Mouse (Mus musculus) intestine, postnatal 0 days (tissue): ENCODE data around the gene Lsm10. TPM values are rescaled to one million over a fixed set of nuclear protein-coding genes. Genes with fewer than 3 reads are reported as not detected.
A peak's percentile ranks its signal among the peaks of the same experiment; 100 is the strongest.

Source experiments
- ATAC-seq: fragments of 200-750 bp; cut with Nextera tagmentation; 2 replicates; pipeline ENCODE4 v1.8.0; 2017; ENCODE audit warnings: mild to moderate bottlenecking, moderate TSS enrichment, moderate library complexity
- H3K27ac ChIP-seq: fragments of 300-500 bp; sonication (generic); 2 replicates; pipeline ENCODE4 v1.5.1; 2014; ENCODE audit warnings: mild to moderate bottlenecking, low read depth, low read length, moderate library complexity
- H3K27me3 ChIP-seq: fragments of 300-500 bp; sonication (generic); replicated peaks from 2 replicates; pipeline ENCODE4 v1.6.1; 2014; ENCODE audit warnings: low read length, mixed read lengths; ENCODE audit not compliant: control insufficient read depth, insufficient read depth
- H3K36me3 ChIP-seq: fragments of 300-500 bp; sonication (generic); 2 replicates; pipeline ENCODE4 v1.6.1; 2014; ENCODE audit warnings: mild to moderate bottlenecking, moderate library complexity; ENCODE audit not compliant: control insufficient read depth, insufficient read depth
- H3K4me1 ChIP-seq: fragments of 300-500 bp; sonication (generic); replicated peaks from 2 replicates; pipeline ENCODE4 v1.6.1; 2014; ENCODE audit warnings: antibody characterized with exemption, low read length, mixed read lengths; ENCODE audit not compliant: control insufficient read depth, insufficient read depth
- H3K4me2 ChIP-seq: fragments of 300-500 bp; sonication (generic); replicated peaks from 2 replicates; pipeline ENCODE4 v1.6.1; 2014; ENCODE audit warnings: low read depth, mild to moderate bottlenecking, moderate library complexity
- H3K4me3 ChIP-seq: fragments of 300-500 bp; sonication (generic); 2 replicates; pipeline ENCODE4 v1.5.1; 2014; ENCODE audit warnings: low read depth, low read length
- H3K9ac ChIP-seq: fragments of 300-500 bp; sonication (generic); 2 replicates; pipeline ENCODE4 v1.6.1; 2014; ENCODE audit warnings: mild to moderate bottlenecking, low read depth, low read length
- H3K9me3 ChIP-seq: fragments of 300-500 bp; sonication (generic); 2 replicates; pipeline ENCODE4 v1.6.1; 2016; ENCODE audit warnings: mixed run types; ENCODE audit not compliant: control insufficient read depth
- CTCF ChIP-seq: sonication (generic); IDR thresholded peaks from 2 replicates; pipeline ENCODE4 v1.5.1; 2016; ENCODE audit warnings: low read depth, mild to moderate bottlenecking, control low read depth, antibody characterized with exemption, moderate library complexity
- WGBS: fragments of 180-500 bp; shearing (Covaris S2); extraction: QIAGEN DNeasy Blood & Tissue Kit; methylation state at CpG from one replicate; pipeline ENCODE4 v1.1.7; 2014; 5-methylcytosine and 5-hydroxymethylcytosine counted together
- polyA plus RNA-seq: library from polyadenylated mRNA; unstranded; fragments of >200 nt; fragmentation: Nextera tagmentation; extraction: Ambion mirVana; gene quantifications from 2 replicates; pipeline ENCODE4 v1.2.1, GENCODE M21; 2015

The Lsm10 gene
- polyA plus RNA-seq, 1 experiment from 2014 or later, result 49.0 TPM

- peak overlapping the region; percentile 45 for H3K9ac ChIP-seq
- ATAC-seq, result no peak
- H3K9me3 ChIP-seq, result no peaks in the 10 kb centered on the region
- WGBS, result 41% methylated on average over 7 of the region's 7 CpGs
- H3K36me3 ChIP-seq, result peaks cover 11% of the 10 kb centered on the region; the same call in 1 of the 2 replicates
- H3K27ac ChIP-seq, result peak overlapping the region; percentile 89
- peak overlapping the region; percentile 71 for H3K4me2 ChIP-seq
- 0 out of 2 replicates have a peak overlapping the region, but pooled peaks have one; percentile 98 for H3K4me3 ChIP-seq
- TF ChIP-seq CTCF, result no peak
- no peaks in the 10 kb centered on the region for H3K27me3 ChIP-seq
- H3K4me1 ChIP-seq, result peaks cover 9% of the 10 kb centered on the region; the same call in 1 of the 2 replicates
These were observed 5.8 kb downstream of the Lsm10 start for GRCm38 (mm10) chr4:126102061-126102841.

- no peak for TF ChIP-seq CTCF
- under 1% methylated on average over 15 of the region's 15 CpGs for whole genome bisulfite sequencing
These were observed 6.7 kb downstream of the Lsm10 start for GRCm38 (mm10) chr4:126103057-126103581.

GRCm38 (mm10) chr4:126103590-126104068 is 7.2 kb downstream of the Lsm10 start, which contains the start of gene Stk40:
TSS of gene Stk40 (plus strand) at chr4:126103957.
- H3K9ac ChIP-seq, result peak within 1 kb of the TSS; percentile 92
- no peaks in the 10 kb centered on the region for H3K9me3 ChIP-seq
- peak; percentile 82 for TF ChIP-seq CTCF
- H3K36me3 ChIP-seq, result 0 out of 2 replicates have a peak, but pooled peaks cover under 1% of the 10 kb centered on the region
- WGBS, result 0% methylated on average over 25 of the region's 34 CpGs
- peak within 1 kb of the TSS; percentile 89 for H3K27ac ChIP-seq
- ATAC-seq, result peak; percentile 93
- H3K4me1 ChIP-seq, result peaks cover 7% of the 10 kb centered on the region
- H3K4me3 ChIP-seq, result peak within 1 kb of the TSS; percentile 98
- H3K4me2 ChIP-seq, result peak within 1 kb of the TSS; percentile 71
- H3K27me3 ChIP-seq, result no peaks in the 10 kb centered on the region

More at GRCm38 (mm10) chr4:126103057-126103581, 6.7 kb downstream of the Lsm10 start:
- H3K9ac ChIP-seq, result peak overlapping the region; percentile 45
- peak overlapping the region; percentile 71 for H3K4me2 ChIP-seq
- peak; percentile 87 for ATAC-seq
- H3K9me3 ChIP-seq, result no peaks in the 10 kb centered on the region
- H3K36me3 ChIP-seq, result peaks cover 6% of the 10 kb centered on the region; the same call in 1 of the 2 replicates
- peaks cover 7% of the 10 kb centered on the region for H3K4me1 ChIP-seq
- H3K27me3 ChIP-seq, result no peaks in the 10 kb centered on the region
- H3K27ac ChIP-seq, result peak overlapping the region; percentile 89
- peak overlapping the region; percentile 98 for H3K4me3 ChIP-seq

- H3K4me3 ChIP-seq, result peak overlapping the region; percentile 98
- peak overlapping the region; percentile 71 for H3K4me2 ChIP-seq
- 2% methylated on average over 34 of the region's 34 CpGs for WGBS
- peak; percentile 34 for ATAC-seq
- H3K4me1 ChIP-seq, result peaks cover 14% of the 10 kb centered on the region
- no peaks in the 10 kb centered on the region for H3K27me3 ChIP-seq
- no peaks in the 10 kb centered on the region for H3K9me3 ChIP-seq
- peak overlapping the region; percentile 89 for H3K27ac ChIP-seq
- no peak for TF ChIP-seq CTCF
- peak overlapping the region; percentile 92 for H3K9ac ChIP-seq
- H3K36me3 ChIP-seq, result no peaks in the 10 kb centered on the region
These were observed 8.0 kb downstream of the Lsm10 start for GRCm38 (mm10) chr4:126104261-126105075.

GRCm38 (mm10) chr4:126105131-126105783 is 8.8 kb downstream of the Lsm10 start:
- peak overlapping the region; percentile 98 for H3K4me3 ChIP-seq

More at GRCm38 (mm10) chr4:126105131-126105783, 8.8 kb downstream of the Lsm10 start:
- H3K27me3 ChIP-seq, result no peaks in the 10 kb centered on the region
- ATAC-seq, result no peak
- no peak overlapping the region; the same call in 1 of the 2 replicates for H3K27ac ChIP-seq
- TF ChIP-seq CTCF, result no peak
- WGBS, result 64% methylated on average over 7 of the region's 7 CpGs
- H3K9me3 ChIP-seq, result no peaks in the 10 kb centered on the region
- H3K4me1 ChIP-seq, result peaks cover 15% of the 10 kb centered on the region
- H3K4me2 ChIP-seq, result peak overlapping the region; percentile 71
- no peak overlapping the region for H3K9ac ChIP-seq
- H3K36me3 ChIP-seq, result no peaks in the 10 kb centered on the region
